Mouse (Mus musculus): ENCODE results near the gene Fdps.

DNA sequence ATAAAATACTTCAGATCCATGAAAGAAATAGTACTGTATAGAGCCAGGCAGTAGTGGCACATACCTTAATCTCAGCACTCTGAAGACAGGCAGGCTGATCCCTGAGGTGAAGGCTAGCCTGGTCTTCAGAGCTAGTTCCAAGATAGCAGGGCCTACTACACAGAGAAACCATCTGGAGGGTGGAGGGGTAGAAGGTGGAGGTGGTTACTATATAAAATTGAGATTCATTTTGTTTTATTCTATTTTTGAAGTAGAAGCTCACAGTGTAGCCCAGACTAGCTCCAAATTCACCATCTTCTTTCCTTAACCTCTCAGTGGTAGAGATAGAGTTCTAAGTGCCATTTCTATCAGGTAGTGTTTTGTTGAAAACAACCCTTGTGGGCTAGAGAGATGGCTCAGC is 34.5 kb downstream of the Fdps start:
- TF ChIP-seq CTCF (IDR thresholded peaks at IDR 0.05; ENCODE audit: extremely low read depth, insufficient read depth, low read length): no peak
- no peak for TF ChIP-seq POLR2A (IDR thresholded peaks at IDR 0.05; ENCODE audit: extremely low read depth, insufficient read depth, low read length)
